Mouse (Mus musculus) intestine, postnatal 0 days (tissue): ENCODE measurements around the gene Atp5s. TPM values are rescaled to one million over a fixed set of nuclear protein-coding genes. Genes with fewer than 3 reads are reported as not detected.

ENCODE experiments used
- ATAC-seq: fragments of 200-750 bp; cut with Nextera tagmentation; 2 replicates; pipeline ENCODE4 v1.8.0; 2017; ENCODE audit warnings: mild to moderate bottlenecking, moderate TSS enrichment, moderate library complexity
- H3K27ac ChIP-seq: fragments of 300-500 bp; sonication (generic); 2 replicates; pipeline ENCODE4 v1.5.1; 2014; ENCODE audit warnings: mild to moderate bottlenecking, low read depth, low read length, moderate library complexity
- H3K27me3 ChIP-seq: fragments of 300-500 bp; sonication (generic); replicated peaks from 2 replicates; pipeline ENCODE4 v1.6.1; 2014; ENCODE audit warnings: low read length, mixed read lengths; ENCODE audit not compliant: control insufficient read depth, insufficient read depth
- H3K36me3 ChIP-seq: fragments of 300-500 bp; sonication (generic); 2 replicates; pipeline ENCODE4 v1.6.1; 2014; ENCODE audit warnings: mild to moderate bottlenecking, moderate library complexity; ENCODE audit not compliant: control insufficient read depth, insufficient read depth
- H3K4me1 ChIP-seq: fragments of 300-500 bp; sonication (generic); replicated peaks from 2 replicates; pipeline ENCODE4 v1.6.1; 2014; ENCODE audit warnings: antibody characterized with exemption, low read length, mixed read lengths; ENCODE audit not compliant: control insufficient read depth, insufficient read depth
- H3K4me2 ChIP-seq: fragments of 300-500 bp; sonication (generic); replicated peaks from 2 replicates; pipeline ENCODE4 v1.6.1; 2014; ENCODE audit warnings: low read depth, mild to moderate bottlenecking, moderate library complexity
- H3K4me3 ChIP-seq: fragments of 300-500 bp; sonication (generic); 2 replicates; pipeline ENCODE4 v1.5.1; 2014; ENCODE audit warnings: low read depth, low read length
- H3K9ac ChIP-seq: fragments of 300-500 bp; sonication (generic); 2 replicates; pipeline ENCODE4 v1.6.1; 2014; ENCODE audit warnings: mild to moderate bottlenecking, low read depth, low read length
- H3K9me3 ChIP-seq: fragments of 300-500 bp; sonication (generic); 2 replicates; pipeline ENCODE4 v1.6.1; 2016; ENCODE audit warnings: mixed run types; ENCODE audit not compliant: control insufficient read depth
- CTCF ChIP-seq: sonication (generic); IDR thresholded peaks from 2 replicates; pipeline ENCODE4 v1.5.1; 2016; ENCODE audit warnings: low read depth, mild to moderate bottlenecking, control low read depth, antibody characterized with exemption, moderate library complexity
- WGBS: fragments of 180-500 bp; shearing (Covaris S2); extraction: QIAGEN DNeasy Blood & Tissue Kit; methylation state at CpG from one replicate; pipeline ENCODE4 v1.1.7; 2014; 5-methylcytosine and 5-hydroxymethylcytosine counted together
- microRNA counts: library from miRNA; unstranded; fragments of <30 nt; microRNA quantifications from one replicate; lab custom pipeline; 2016
- microRNA-seq: library from miRNA; unstranded; fragments of <30 nt; microRNA quantifications from one replicate; pipeline ENCODE4, GENCODE M21; 2016
- polyA plus RNA-seq: library from polyadenylated mRNA; unstranded; fragments of >200 nt; fragmentation: Nextera tagmentation; extraction: Ambion mirVana; gene quantifications from 2 replicates; pipeline ENCODE4 v1.2.1, GENCODE M21; 2015

Atp5s gene
- polyA plus RNA-seq, 1 experiment from 2014 or later = 26.1 TPM

GRCm38 (mm10) chr12:69790530-69791505 is 66.1 kb downstream of the Atp5s start, which contains the start of gene Cdkl1:
Cdkl1 (minus strand) TSS chr12:69791267.
- Histone ChIP-seq H3K9me3 (no peaks in the 10 kb centered on the region), H3K36me3 (no peaks in the 10 kb centered on the region), H3K9ac (peak within 1 kb of the TSS; percentile 41), H3K4me2 (peak within 1 kb of the TSS; percentile 78), H3K27me3 (no peaks in the 10 kb centered on the region), H3K27ac (no peak within 1 kb of the TSS), H3K4me1 (no peaks in the 10 kb centered on the region; the same call in 1 of the 2 replicates), H3K4me3 (peak within 1 kb of the TSS; percentile 54)
- TF ChIP-seq CTCF = 0 out of 2 replicates have a peak, but pooled peaks have one; percentile 1
- WGBS = 2% methylated on average over 45 of the region's 45 CpGs
- peak; percentile 92 for ATAC-seq

MicroRNA genes within 50 kb of the gene (microRNA counts, 519-probe panel; counts per million panel counts)
- not detected for microRNA mmu-miR-681 (lab: Ali Mortazavi, UCI)

Small RNA genes within 50 kb of the gene (microRNA-seq; reads per million reads assigned to microRNA genes)
- gene Mir681 = not detected

Other genes with a start within 250 kb of the Atp5s start
- 17.5 and 19.4 TPM in 2 replicates for gene Vcpkmt, start 141.9 kb upstream of the Atp5s start, polyA plus RNA-seq
- 9.4 and 10.1 TPM in 2 replicates for gene Sos2, start 43.1 kb upstream of the Atp5s start, polyA plus RNA-seq
- 13.8 and 14.3 TPM in 2 replicates for gene L2hgdh, start 77 bp upstream of the Atp5s start, polyA plus RNA-seq
- gene Cdkl1, start 66.3 kb downstream of the Atp5s start, polyA plus RNA-seq = 1.5 and 1.6 TPM in 2 replicates
- gene Atl1, start 167.7 kb downstream of the Atp5s start, polyA plus RNA-seq = 5.0 and 5.6 TPM in 2 replicates
- gene Map4k5, start 168.2 kb downstream of the Atp5s start, polyA plus RNA-seq = 9.9 and 10.2 TPM in 2 replicates